Mouse (Mus musculus): ENCODE results near the gene Iqgap2.

DNA sequence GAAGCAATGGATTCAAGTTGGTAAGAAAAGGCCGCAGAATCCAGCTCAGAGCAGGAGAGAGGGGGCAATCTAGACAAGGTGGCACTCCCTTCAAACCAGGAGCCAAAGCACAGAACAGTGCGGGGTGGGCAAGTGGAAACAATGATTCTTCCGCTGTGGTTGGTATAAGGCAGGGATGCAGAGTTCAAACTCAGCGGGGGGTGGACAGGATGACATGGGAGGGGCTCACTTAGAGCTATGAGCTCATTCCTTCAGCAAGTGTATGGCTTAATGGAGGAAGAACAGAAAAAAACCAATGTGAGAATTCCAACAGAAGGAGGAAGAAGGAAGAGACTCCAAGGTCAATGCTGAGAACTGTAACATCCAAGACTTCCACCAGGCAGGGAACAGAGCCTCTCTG lies 161.2 kb downstream of the Iqgap2 start:
- TF ChIP-seq CTCF (IDR thresholded peaks at IDR 0.05; ENCODE audit: insufficient read depth, low read length) (no peak), POLR2A (IDR thresholded peaks at IDR 0.05; ENCODE audit: borderline replicate concordance, extremely low read depth, low read depth, low read length) (no peak)
